ENCODE assay signal across 8 mouse cellular contexts in genomic region chr11:118418442-118418833, GRCm38 (mm10). TPM values are rescaled to one million over a fixed set of nuclear protein-coding genes. Genes with fewer than 3 reads are reported as not detected.
DNase-seq lines count a peak whose midpoint lies in the region; ATAC-seq and TF ChIP-seq lines count a peak whose summit lies in the region.

No protein-coding gene starts in this region.

- peak; percentile 56 for DNase-seq in kidney, adult 11 months
- DNase-seq in kidney, postnatal 14 days, result no peak
- DNase-seq in midbrain, embryonic 14.5 days, result no peak
- DNase-seq in embryo, embryonic 11 days, result no peak
- no peak for DNase-seq in cerebellum, postnatal 14 days

- peak overlapping the region; percentile 72 for H3K4me3 ChIP-seq in bone marrow macrophage, adult 2 months (ENCODE audit: insufficient read depth, low read length)
- H3K4me3 ChIP-seq in hindbrain, embryonic 15.5 days, result peak overlapping the region; percentile 78
- H3K4me3 ChIP-seq in midbrain, embryonic 14.5 days (replicated peaks; ENCODE audit: low read depth, low read length), result peak overlapping the region; percentile 86

- 7% methylated on average over 12 of the region's 12 CpGs for WGBS in hindbrain, embryonic 15.5 days
- 4% methylated on average over 12 of the region's 12 CpGs for WGBS in midbrain, embryonic 14.5 days

- peak; percentile 15; the same call in 1 of the 2 replicates for ATAC-seq in hindbrain, embryonic 15.5 days (ENCODE audit: low FRiP score, low read depth)
- ATAC-seq in midbrain, embryonic 14.5 days (ENCODE audit: low FRiP score, low TSS enrichment), result no peak; the same call in 1 of the 2 replicates
- no peak for ATAC-seq in frontal cortex, adult (ENCODE audit: low TSS enrichment)

- H3K9ac ChIP-seq in hindbrain, embryonic 15.5 days, result peak overlapping the region; percentile 95
- peak overlapping the region; percentile 93 for H3K9ac ChIP-seq in midbrain, embryonic 14.5 days (replicated peaks; ENCODE audit: low read length)

- peak overlapping the region; percentile 87 for H3K4me2 ChIP-seq in hindbrain, embryonic 15.5 days
- H3K4me2 ChIP-seq in midbrain, embryonic 14.5 days (ENCODE audit: low read length), result peak overlapping the region; percentile 95

- no peak for TF ChIP-seq POLR2A in bone marrow macrophage, adult 2 months (IDR thresholded peaks at IDR 0.05; ENCODE audit: borderline replicate concordance, low read depth, low read length)

- peak overlapping the region; percentile 65 for H3K27ac ChIP-seq in bone marrow macrophage, adult 2 months (ENCODE audit: insufficient read depth, low read depth, low read length)
- peak overlapping the region; percentile 79 for H3K27ac ChIP-seq in hindbrain, embryonic 15.5 days (replicated peaks)
- H3K27ac ChIP-seq in midbrain, embryonic 14.5 days (replicated peaks; ENCODE audit: low read depth, low read length), result 0 out of 2 replicates have a peak overlapping the region, but pooled peaks have one; percentile 52

- no peaks in the 10 kb centered on the region for H3K9me3 ChIP-seq in hindbrain, embryonic 15.5 days
- H3K9me3 ChIP-seq in midbrain, embryonic 14.5 days (ENCODE audit: control insufficient read depth, low read length), result no peaks in the 10 kb centered on the region

- no peaks in the 10 kb centered on the region for H3K36me3 ChIP-seq in hindbrain, embryonic 15.5 days
- H3K36me3 ChIP-seq in midbrain, embryonic 14.5 days (ENCODE audit: control insufficient read depth, insufficient read depth, low read length), result peaks cover 13% of the 10 kb centered on the region; the same call in 1 of the 2 replicates

- H3K4me1 ChIP-seq in bone marrow macrophage, adult 2 months (ENCODE audit: control insufficient read depth, insufficient read depth, low read length), result peaks cover 36% of the 10 kb centered on the region
- H3K4me1 ChIP-seq in hindbrain, embryonic 15.5 days (replicated peaks), result peaks cover 41% of the 10 kb centered on the region
- H3K4me1 ChIP-seq in midbrain, embryonic 14.5 days (ENCODE audit: control insufficient read depth, insufficient read depth, low read length), result peaks cover 17% of the 10 kb centered on the region

- no peaks in the 10 kb centered on the region; the same call in 1 of the 2 replicates for H3K27me3 ChIP-seq in hindbrain, embryonic 15.5 days
- no peaks in the 10 kb centered on the region for H3K27me3 ChIP-seq in midbrain, embryonic 14.5 days (ENCODE audit: control insufficient read depth, insufficient read depth, low read length)

- no peak for TF ChIP-seq CTCF in bone marrow macrophage, adult 2 months (IDR thresholded peaks at IDR 0.05; ENCODE audit: low read depth, low read length)

RNA-seq across cellular contexts. Expression of gene Cant1, which starts 0.4 kb away (rescaled TPM):
- polyA plus RNA-seq in bone marrow macrophage, adult 2 months (2012; ENCODE audit: insufficient read depth, insufficient read length, missing spikeins), result 31.9 and 36.2 TPM in 2 replicates
- polyA plus RNA-seq in hindbrain, embryonic 15.5 days (2015; fragmentation: Nextera tagmentation; extraction: Ambion mirVana), result 30.8 and 33.7 TPM in 2 replicates
- 24.9 and 27.5 TPM in 2 replicates for polyA plus RNA-seq in midbrain, embryonic 14.5 days (2014; fragmentation: Nextera tagmentation; extraction: Ambion mirVana)

RNA-seq across cellular contexts. Expression of gene C1qtnf1, which starts 9.6 kb away (rescaled TPM):
- polyA plus RNA-seq in bone marrow macrophage, adult 2 months (2012; ENCODE audit: insufficient read depth, insufficient read length, missing spikeins), result not detected in 2 replicates
- polyA plus RNA-seq in hindbrain, embryonic 15.5 days (2015; fragmentation: Nextera tagmentation; extraction: Ambion mirVana), result 5.1 and 5.3 TPM in 2 replicates
- polyA plus RNA-seq in midbrain, embryonic 14.5 days (2014; fragmentation: Nextera tagmentation; extraction: Ambion mirVana), result 1.4 and 3.8 TPM in 2 replicates

RNA-seq across cellular contexts. Expression of gene Lgals3bp, which starts 16.5 kb away (rescaled TPM):
- 786 and 891 TPM in 2 replicates for polyA plus RNA-seq in bone marrow macrophage, adult 2 months (2012; ENCODE audit: insufficient read depth, insufficient read length, missing spikeins)
- 5.9 and 8.3 TPM in 2 replicates for polyA plus RNA-seq in hindbrain, embryonic 15.5 days (2015; fragmentation: Nextera tagmentation; extraction: Ambion mirVana)
- 1.8 and 5.5 TPM in 2 replicates for polyA plus RNA-seq in midbrain, embryonic 14.5 days (2014; fragmentation: Nextera tagmentation; extraction: Ambion mirVana)

RNA-seq across cellular contexts. Expression of gene Engase, which starts 58.2 kb away (rescaled TPM):
- polyA plus RNA-seq in bone marrow macrophage, adult 2 months (2012; ENCODE audit: insufficient read depth, insufficient read length, missing spikeins), result 32.7 and 38.9 TPM in 2 replicates
- 6.8 and 7.7 TPM in 2 replicates for polyA plus RNA-seq in hindbrain, embryonic 15.5 days (2015; fragmentation: Nextera tagmentation; extraction: Ambion mirVana)
- 2.6 and 4.2 TPM in 2 replicates for polyA plus RNA-seq in midbrain, embryonic 14.5 days (2014; fragmentation: Nextera tagmentation; extraction: Ambion mirVana)

Comparison
In these comparisons a context has a peak if more than half of its experiments do, and no peak if none do; other contexts are left out.
1. RNA of gene Lgals3bp, which starts 16.5 kb away (polyA plus RNA-seq): 786 to 891 TPM in bone marrow macrophage, adult 2 months; 5.9 to 8.3 TPM in hindbrain, embryonic 15.5 days and 1.8 to 5.5 TPM in midbrain, embryonic 14.5 days; every median in the first group is over 10 times any median in the second.
2. Peak in every context shown above with its lines, with median percentiles within 50 percentile points of each other: H3K27ac ChIP-seq and H3K4me3 ChIP-seq.